Mouse (Mus musculus) thymus, adult 2 months (tissue): ENCODE data around the gene Sacs. TPM values are rescaled to one million over a fixed set of nuclear protein-coding genes. Genes with fewer than 3 reads are reported as not detected.
"Not testable (repeated sequence)": the region's sequence is repeated elsewhere in the genome, so short reads cannot be mapped to it uniquely, and the experiment has no call there.

Source experiments
- DNase-seq: peaks from one replicate; pipeline ENCODE4 v3.0.0; 2021
- H3K27ac ChIP-seq: fragments of 200-500 bp; 2 replicates; pipeline ENCODE4 v1.5.1; 2012; ENCODE audit warnings: low read length, control low read depth; ENCODE audit not compliant: control insufficient read depth, insufficient read depth
- H3K27me3 ChIP-seq: fragments of 200-500 bp; 2 replicates; pipeline ENCODE4 v1.6.1; 2012; ENCODE audit warnings: mild to moderate bottlenecking, low read length, moderate library complexity, mixed read lengths; ENCODE audit not compliant: control insufficient read depth, insufficient read depth
- H3K36me3 ChIP-seq: fragments of 200-500 bp; 2 replicates; pipeline ENCODE4 v1.6.1; 2012; ENCODE audit warnings: mild to moderate bottlenecking, low read length, moderate library complexity; ENCODE audit not compliant: control insufficient read depth, insufficient read depth
- H3K4me1 ChIP-seq: fragments of 200-500 bp; replicated peaks from 2 replicates; pipeline ENCODE4 v1.6.1; 2012; ENCODE audit warnings: low read length; ENCODE audit not compliant: control insufficient read depth, insufficient read depth
- H3K4me3 ChIP-seq: fragments of 200-500 bp; 2 replicates; pipeline ENCODE4 v1.5.1; 2012; ENCODE audit warnings: mild to moderate bottlenecking, low read length, control low read depth, moderate library complexity; ENCODE audit not compliant: control insufficient read depth, insufficient read depth
- CTCF ChIP-seq: fragments of 200-500 bp; IDR thresholded peaks from 2 replicates; pipeline ENCODE4 v1.5.1; 2012; ENCODE audit warnings: mild to moderate bottlenecking, control low read depth, low read length, moderate library complexity, borderline replicate concordance; ENCODE audit not compliant: control insufficient read depth, poor library complexity, insufficient read depth; ENCODE audit errors: extremely low read depth
- POLR2A ChIP-seq: fragments of 200-500 bp; IDR thresholded peaks from 2 replicates; pipeline ENCODE4 v1.6.1; 2012; ENCODE audit warnings: mild to moderate bottlenecking, low read length, control low read depth, moderate library complexity; ENCODE audit not compliant: control insufficient read depth, poor library complexity, insufficient read depth; ENCODE audit errors: extremely low read depth
- WGBS: fragments of 180-500 bp; shearing (Covaris S2); methylation state at CpG from one replicate; pipeline ENCODE4 v1.1.7; 2018; 5-methylcytosine and 5-hydroxymethylcytosine counted together
- polyA plus RNA-seq: library from polyadenylated mRNA; depleted of rRNA; stranded (reverse); fragments of >200 nt; gene quantifications from 2 replicates; pipeline ENCODE4 v1.2.3, GENCODE M21; 2012

The Sacs gene
- polyA plus RNA-seq, 1 experiment = 3.4 TPM

GRCm38 (mm10) chr14:61108625-61109024 is 29.6 kb upstream of the Sacs start:
- WGBS = 96% methylated on average over 2 of the region's 2 CpGs
- no peak for DNase-seq
- no peak overlapping the region for H3K27ac ChIP-seq
- H3K4me1 ChIP-seq = no peaks in the 10 kb centered on the region
- TF ChIP-seq CTCF (no peak), POLR2A (no peak)
- H3K4me3 ChIP-seq = no peak overlapping the region
- no peaks in the 10 kb centered on the region for H3K27me3 ChIP-seq
- no peaks in the 10 kb centered on the region for H3K36me3 ChIP-seq

DNA sequence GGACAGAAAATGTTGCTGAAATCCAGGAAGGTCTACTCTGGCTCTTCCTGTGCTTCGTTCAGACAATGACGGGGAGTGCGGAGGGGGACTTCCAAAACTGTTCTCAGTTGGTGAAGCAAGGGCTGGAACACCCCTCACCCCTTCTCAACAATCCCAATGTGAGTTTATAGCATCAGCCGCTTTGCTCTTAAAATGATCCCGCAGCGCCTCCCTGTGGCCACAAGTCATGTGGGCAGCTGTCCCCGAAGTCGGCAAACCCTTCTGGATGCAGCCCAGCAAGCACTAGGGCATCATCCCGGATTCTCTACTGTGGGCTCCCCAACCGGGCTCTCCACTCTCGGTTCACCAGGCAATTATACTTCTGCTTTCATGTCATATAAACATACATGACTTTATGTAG is 25.9 kb upstream of the Sacs start:
- H3K4me1 ChIP-seq = no peaks in the 10 kb centered on the region
- peak; percentile 77 for DNase-seq
- H3K36me3 ChIP-seq = no peaks in the 10 kb centered on the region
- TF ChIP-seq POLR2A = no peak
- peak; percentile 88 for TF ChIP-seq CTCF
- no peak overlapping the region for H3K27ac ChIP-seq
- 7% methylated on average over 11 of the region's 11 CpGs for WGBS
- H3K27me3 ChIP-seq = no peaks in the 10 kb centered on the region
- H3K4me3 ChIP-seq = no peak overlapping the region

DNA sequence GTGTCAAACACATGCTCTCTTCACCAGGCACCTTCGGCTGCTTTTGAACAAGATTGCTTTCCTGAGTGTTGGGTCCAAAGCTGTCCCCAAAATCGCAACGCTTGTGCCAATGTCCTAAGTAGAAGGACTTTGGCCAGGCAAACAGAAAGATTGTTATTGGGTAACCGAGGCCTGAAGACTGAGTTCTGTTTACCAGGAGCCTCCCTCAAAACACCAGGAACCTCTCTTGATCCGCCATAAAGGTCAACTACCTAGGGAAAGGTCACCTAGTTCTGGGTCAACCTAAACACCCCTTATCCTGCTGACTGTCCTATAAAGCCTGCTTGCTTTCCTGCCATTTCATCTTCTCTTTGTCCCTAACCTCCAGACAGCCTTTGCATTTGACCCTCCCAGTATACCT is 13.5 kb upstream of the Sacs start:
- TF ChIP-seq POLR2A = no peak
- no peak for TF ChIP-seq CTCF
- DNase-seq = no peak
- Histone ChIP-seq H3K4me1 (no peaks in the 10 kb centered on the region), H3K4me3 (no peak overlapping the region), H3K36me3 (no peaks in the 10 kb centered on the region), H3K27ac (no peak overlapping the region), H3K27me3 (no peaks in the 10 kb centered on the region)
- 94% methylated on average over 5 of the region's 5 CpGs for WGBS

DNA sequence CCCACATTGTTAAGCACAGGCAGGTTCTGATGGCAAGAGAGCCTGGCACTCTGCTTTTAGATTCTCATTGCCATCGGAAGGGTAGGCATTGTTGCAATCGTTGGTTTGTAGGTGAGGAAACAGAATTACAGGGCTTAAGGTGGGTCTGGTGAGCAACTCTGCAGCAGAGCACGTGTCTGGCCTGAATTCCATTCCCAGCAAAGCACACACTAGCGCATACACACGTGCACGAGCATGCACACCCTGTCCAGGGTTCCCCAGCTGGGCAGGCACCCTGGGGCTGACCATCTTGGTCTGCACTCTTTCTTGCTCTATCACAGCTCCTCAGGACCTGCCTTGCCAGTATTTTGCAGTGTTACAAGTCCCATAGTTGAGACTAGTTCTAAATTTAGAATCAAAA is 13.1 kb upstream of the Sacs start:
- Histone ChIP-seq H3K4me3 (no peak overlapping the region), H3K27me3 (no peaks in the 10 kb centered on the region), H3K36me3 (no peaks in the 10 kb centered on the region), H3K27ac (no peak overlapping the region), H3K4me1 (no peaks in the 10 kb centered on the region)
- no peak for TF ChIP-seq POLR2A
- no peak for TF ChIP-seq CTCF
- no peak for DNase-seq
- 88% methylated on average over 6 of the region's 6 CpGs for WGBS

DNA sequence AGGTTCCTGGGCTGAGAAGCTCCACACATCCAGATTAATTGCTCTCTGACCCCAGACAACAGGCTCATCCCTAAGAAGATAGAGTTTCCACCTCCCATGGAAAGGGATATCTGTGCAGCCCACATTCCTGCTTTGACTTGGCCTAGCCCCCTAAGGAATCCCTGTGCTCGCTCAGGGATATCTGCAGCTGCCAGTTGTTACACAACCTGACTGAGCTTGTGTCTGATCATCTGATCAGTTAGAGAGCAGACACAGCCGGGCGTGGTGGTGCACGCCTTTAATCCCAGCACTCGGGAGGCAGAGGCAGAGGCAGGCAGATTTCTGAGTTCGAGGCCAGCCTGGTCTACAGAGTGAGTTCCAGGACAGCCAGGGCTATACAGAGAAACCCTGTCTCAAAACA is 10.9 kb upstream of the Sacs start:
- not testable (repeated sequence) for H3K27me3 ChIP-seq, H3K4me3 ChIP-seq, DNase-seq, H3K4me1 ChIP-seq, H3K36me3 ChIP-seq, H3K27ac ChIP-seq
- 89% methylated on average over 6 of the region's 6 CpGs for WGBS

DNA sequence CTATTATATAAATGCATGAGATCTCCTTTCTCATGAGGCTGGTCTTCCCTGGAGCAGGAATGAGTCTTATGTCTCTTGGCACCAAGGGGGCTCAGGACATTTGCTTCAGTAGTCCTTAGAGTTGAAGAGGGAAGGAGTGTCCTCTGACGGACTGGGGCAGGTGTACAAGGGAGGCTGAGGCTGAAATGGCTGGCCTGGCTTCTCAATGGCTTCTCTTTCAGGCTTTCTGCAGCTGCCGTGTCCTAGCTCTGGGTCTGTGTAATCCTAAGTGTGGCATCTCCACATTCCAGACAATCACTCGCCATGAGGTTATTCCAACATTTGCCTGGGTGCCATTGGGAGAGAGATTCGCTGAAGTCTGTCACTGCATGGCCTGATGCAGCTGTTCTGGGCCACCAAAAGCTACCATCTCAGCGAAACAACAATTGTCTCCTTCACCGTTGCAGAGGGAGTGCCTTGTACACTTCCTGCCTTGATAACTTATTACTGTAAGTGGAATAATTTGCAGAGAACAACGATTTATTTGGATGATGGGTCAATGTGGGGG is 9.2 kb upstream of the Sacs start:
- Histone ChIP-seq H3K4me1 (no peaks in the 10 kb centered on the region), H3K27me3 (no peaks in the 10 kb centered on the region), H3K4me3 (no peak overlapping the region), H3K27ac (no peak overlapping the region), H3K36me3 (no peaks in the 10 kb centered on the region)
- no peak for DNase-seq
- no peak for TF ChIP-seq CTCF
- TF ChIP-seq POLR2A = no peak
- WGBS = 86% methylated on average over 7 of the region's 7 CpGs

- H3K4me1 ChIP-seq = no peaks in the 10 kb centered on the region
- H3K27ac ChIP-seq = no peak overlapping the region
- 95% methylated on average over 1 of the region's 1 CpGs for WGBS
- no peak for DNase-seq
- no peaks in the 10 kb centered on the region for H3K27me3 ChIP-seq
- H3K36me3 ChIP-seq = no peaks in the 10 kb centered on the region
- TF ChIP-seq CTCF (no peak), POLR2A (no peak)
- H3K4me3 ChIP-seq = no peak overlapping the region
Measured at GRCm38 (mm10) chr14:61132556-61132955, 5.7 kb upstream of the Sacs start.
